Mouse (Mus musculus) spleen, embryonic (tissue): ENCODE data around the gene AU040320.

Experiments
- CTCF ChIA-PET: fragments of 350-600 bp; sonication (Branson Sonifier 250); formaldehyde crosslinking; loops from one replicate; lab custom pipeline; 2022; lab: Charles Lee

AU040320 gene

GRCm38 (mm10) chr4:126781871-126782270 lies 28.5 kb downstream of the AU040320 start:
- CTCF ChIA-PET: no interaction called here

- CTCF ChIA-PET: no interaction called here
Observed at GRCm38 (mm10) chr4:126782512-126782911, 29.2 kb downstream of the AU040320 start.

- CTCF ChIA-PET: no interaction called here
Observed at GRCm38 (mm10) chr4:126782996-126783395, 29.7 kb downstream of the AU040320 start.

- CTCF ChIA-PET: no interaction called here
Observed at GRCm38 (mm10) chr4:126792341-126793102, 39.2 kb downstream of the AU040320 start.

GRCm38 (mm10) chr4:126802174-126802573 lies 48.8 kb downstream of the AU040320 start:
- CTCF ChIA-PET: no interaction called here

- CTCF ChIA-PET: no interaction called here
Observed at GRCm38 (mm10) chr4:126803268-126803873, 50.0 kb downstream of the AU040320 start.

- CTCF ChIA-PET: no interaction called here
Observed at GRCm38 (mm10) chr4:126805741-126806140, 52.4 kb downstream of the AU040320 start.

- CTCF ChIA-PET: no interaction called here
Observed at GRCm38 (mm10) chr4:126806692-126807427, 53.5 kb downstream of the AU040320 start.

GRCm38 (mm10) chr4:126810566-126810965 lies 57.2 kb downstream of the AU040320 start:
- CTCF ChIA-PET: no interaction called here

GRCm38 (mm10) chr4:126813212-126813611 lies 59.9 kb downstream of the AU040320 start:
- CTCF ChIA-PET: no interaction called here

GRCm38 (mm10) chr4:126814854-126815253 lies 61.5 kb downstream of the AU040320 start:
- CTCF ChIA-PET: no interaction called here

- CTCF ChIA-PET: interaction anchor here (0.7 kb wide), 1 partner anchor 215 kb away, joined by 19 read pairs; no protein-coding TSS in a partner anchor
Observed at GRCm38 (mm10) chr4:126822891-126823882, 69.8 kb downstream of the AU040320 start.

- CTCF ChIA-PET: no interaction called here
Observed at GRCm38 (mm10) chr4:126823917-126824316, 70.6 kb downstream of the AU040320 start.

GRCm38 (mm10) chr4:126831122-126831521 lies 77.8 kb downstream of the AU040320 start:
- CTCF ChIA-PET: no interaction called here

GRCm38 (mm10) chr4:126838799-126839198 lies 85.5 kb downstream of the AU040320 start:
- CTCF ChIA-PET: no interaction called here

GRCm38 (mm10) chr4:126839873-126840272 lies 86.5 kb downstream of the AU040320 start:
- CTCF ChIA-PET: interaction anchor here (0.5 to 0.6 kb wide), 3 partner anchors 277 to 1822 kb away, joined by 3 to 13 read pairs (median 8); no protein-coding TSS in a partner anchor

GRCm38 (mm10) chr4:126840996-126841560 lies 87.7 kb downstream of the AU040320 start:
- CTCF ChIA-PET: interaction anchor here (0.6 kb wide), 2 partner anchors 165 to 367 kb away, joined by 3 to 5 read pairs; no protein-coding TSS in a partner anchor

- CTCF ChIA-PET: interaction anchor here (0.6 kb wide), 1 partner anchor 288 kb away, joined by 10 read pairs; no protein-coding TSS in a partner anchor
Observed at GRCm38 (mm10) chr4:126842911-126843310, 89.6 kb downstream of the AU040320 start.

- CTCF ChIA-PET: no interaction called here
Observed at GRCm38 (mm10) chr4:126845664-126846063, 92.3 kb downstream of the AU040320 start.

GRCm38 (mm10) chr4:126846971-126847370 lies 93.6 kb downstream of the AU040320 start:
- CTCF ChIA-PET: no interaction called here
